Mouse (Mus musculus) monocyte, adult 5-6 weeks (primary cell): ENCODE measurements around the gene Ephb1. TPM values are rescaled to one million over a fixed set of nuclear protein-coding genes. Genes with fewer than 3 reads are reported as not detected.

Source experiments
- ATAC-seq: fragments of 153-309, 156-312 bp; replicated peaks from 2 replicates; pipeline ENCODE4 v1.8.0; 2017; ENCODE audit warnings: mild to moderate bottlenecking; ENCODE audit not compliant: low TSS enrichment, insufficient number of reproducible peaks, severe bottlenecking, poor library complexity, low FRiP score
- total RNA-seq: library from RNA; stranded (forward); fragments of 200-1000, 200-491, 200-594 nt; gene quantifications from 3 replicates; pipeline ENCODE4 v1.2.3, GENCODE M21; 2017

Gene Ephb1
- total RNA-seq, 1 experiment from 2014 or later: not detected

DNA sequence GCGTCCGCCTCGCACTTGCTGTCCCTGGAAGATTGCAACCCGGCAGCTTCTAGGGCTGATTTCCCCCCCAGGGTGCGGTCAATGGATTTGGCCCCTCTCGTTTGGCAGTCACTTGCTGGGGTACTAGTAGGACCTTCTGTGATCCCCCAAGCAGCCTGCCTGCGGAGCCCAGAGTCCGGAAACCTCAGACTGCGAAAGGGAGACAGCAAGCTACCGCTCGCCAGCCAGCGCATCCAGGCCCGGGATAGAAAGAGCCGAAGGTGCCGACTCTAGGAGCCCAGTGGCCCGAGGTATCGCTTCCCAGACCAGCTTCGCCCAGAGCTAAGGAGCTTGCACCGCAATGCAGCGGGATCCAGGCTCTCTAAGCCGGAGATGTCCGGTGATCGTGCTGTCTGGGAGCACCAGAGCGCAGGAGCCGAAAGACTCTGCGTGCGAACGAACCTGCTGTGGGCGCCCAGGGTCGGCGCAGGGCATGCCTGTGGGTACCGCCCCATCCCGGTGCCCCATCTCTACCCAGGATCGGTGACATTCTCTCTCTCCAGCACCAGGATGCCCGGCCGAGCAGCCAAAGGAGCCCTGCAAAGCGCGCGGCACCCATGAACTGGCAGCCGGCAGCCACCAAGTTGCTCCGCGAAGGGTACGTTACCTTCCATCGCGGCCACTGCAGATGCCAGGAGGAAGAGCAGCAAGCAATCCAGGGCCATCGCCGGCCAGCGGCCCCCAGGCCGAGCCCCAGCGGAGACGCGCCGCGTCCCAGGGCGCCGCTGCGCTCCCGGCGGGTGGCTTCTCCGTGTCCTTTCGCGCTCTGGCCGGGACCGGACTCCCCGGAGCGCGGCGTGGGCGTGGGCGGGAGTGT is 629 bp downstream of the Ephb1 start:
- no peak for ATAC-seq

DNA sequence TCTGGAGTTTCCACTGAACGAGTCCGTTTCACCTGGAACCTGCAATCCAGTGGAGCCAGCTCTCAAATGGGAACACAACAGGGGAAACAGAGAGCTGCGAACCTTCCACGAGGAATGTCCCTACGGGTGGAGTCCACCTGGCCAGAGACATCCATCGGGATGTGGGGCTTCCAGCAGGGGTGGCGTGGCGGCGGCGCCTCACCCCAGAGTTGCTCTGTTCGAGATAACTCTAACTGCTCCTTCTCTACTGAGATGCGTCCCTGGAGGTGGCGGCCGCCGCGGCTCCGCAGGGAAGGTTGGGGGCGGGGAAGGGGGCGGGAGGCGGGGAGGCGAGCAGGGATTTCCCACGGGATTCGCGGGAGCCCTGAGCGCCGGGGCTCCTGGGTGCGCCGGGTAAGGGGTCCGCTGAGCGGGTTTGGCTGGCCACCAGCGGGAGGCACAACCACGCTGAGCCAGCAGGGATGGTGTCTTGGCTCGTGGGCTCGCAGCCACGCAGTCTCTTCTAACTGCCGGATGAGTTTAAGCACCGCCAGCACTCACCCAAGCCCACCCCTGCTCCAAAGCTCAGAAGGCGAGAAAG is 1.3 kb downstream of the Ephb1 start:
- ATAC-seq: no peak

DNA sequence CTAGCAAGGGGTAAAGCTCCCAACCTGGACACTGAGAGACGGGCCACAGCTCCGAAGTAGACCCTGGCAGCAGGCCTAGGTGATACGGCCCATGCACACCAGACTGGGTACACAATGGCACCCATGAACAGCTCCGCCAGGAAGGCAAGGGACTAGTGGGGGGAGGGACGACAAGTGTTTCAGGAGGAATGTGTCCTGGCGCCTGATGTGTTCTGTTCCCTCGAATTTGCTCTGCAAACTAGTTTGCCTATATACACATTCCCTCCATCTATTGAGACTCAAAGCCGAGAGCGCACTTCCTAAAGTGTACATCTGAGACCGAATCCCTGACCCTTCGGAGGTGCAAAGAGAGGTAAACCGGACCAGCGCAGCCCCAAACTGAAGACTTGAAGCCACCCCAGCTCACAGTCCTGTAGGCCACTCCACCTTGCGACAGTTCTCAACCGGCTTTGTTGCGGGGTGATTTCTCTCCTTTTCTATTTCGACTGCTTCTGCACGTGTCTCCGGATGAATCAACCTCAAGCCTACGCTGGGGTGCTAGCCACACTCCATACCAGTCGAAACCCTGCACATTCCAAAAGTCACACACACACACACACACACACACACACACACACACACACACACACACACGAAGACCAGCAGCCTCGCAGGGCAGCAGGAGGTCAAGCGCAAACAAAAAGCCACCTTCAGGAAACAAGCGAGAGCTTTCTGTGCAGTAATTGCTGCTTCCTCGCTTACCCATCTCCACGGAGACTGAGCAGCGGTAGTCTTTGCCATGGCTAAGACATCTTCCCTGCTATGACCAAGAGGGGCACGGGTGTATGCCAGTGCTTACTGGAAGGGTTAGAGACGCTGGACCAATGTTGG is 2.1 kb downstream of the Ephb1 start:
- ATAC-seq: no peak

DNA sequence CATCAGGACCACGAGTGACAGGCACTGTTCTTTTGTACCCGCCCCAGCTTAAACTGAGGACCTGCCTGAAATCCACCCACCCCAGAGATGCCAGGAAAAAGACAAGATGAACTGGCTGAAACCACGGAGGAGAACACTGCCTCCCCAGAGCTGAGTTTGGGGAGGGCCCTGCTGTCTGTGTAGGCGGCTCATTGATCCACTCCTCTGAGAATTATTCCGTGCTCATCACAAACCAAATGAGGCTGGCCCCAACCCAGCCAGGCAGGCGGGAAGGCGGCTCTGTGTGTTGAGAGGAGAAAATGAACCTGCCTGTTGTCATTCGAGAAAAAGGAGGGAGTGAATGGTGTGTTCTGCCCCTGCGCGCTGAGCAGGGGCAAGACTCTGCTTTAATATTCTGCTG is 2.8 kb downstream of the Ephb1 start:
- no peak for ATAC-seq

DNA sequence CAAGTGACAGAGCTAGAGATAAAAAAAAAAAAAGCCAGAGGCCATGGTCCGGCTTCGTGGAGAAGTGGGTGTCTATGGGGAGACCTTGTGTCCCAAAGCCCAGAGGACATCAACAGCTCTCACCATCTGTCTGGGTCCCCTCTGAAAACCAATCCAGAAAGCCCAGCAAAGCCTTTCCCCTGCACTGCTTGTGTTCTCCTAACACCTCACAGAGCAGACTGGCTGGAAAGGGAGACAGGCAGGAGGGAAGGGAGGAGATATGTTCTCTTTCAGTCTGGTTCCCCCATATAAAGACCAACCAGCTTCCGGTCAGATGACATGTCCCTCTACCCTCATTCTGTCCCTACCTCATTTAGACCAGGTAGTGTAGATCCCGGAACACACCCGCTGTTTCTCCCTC is 3.3 kb downstream of the Ephb1 start:
- ATAC-seq: no peak

DNA sequence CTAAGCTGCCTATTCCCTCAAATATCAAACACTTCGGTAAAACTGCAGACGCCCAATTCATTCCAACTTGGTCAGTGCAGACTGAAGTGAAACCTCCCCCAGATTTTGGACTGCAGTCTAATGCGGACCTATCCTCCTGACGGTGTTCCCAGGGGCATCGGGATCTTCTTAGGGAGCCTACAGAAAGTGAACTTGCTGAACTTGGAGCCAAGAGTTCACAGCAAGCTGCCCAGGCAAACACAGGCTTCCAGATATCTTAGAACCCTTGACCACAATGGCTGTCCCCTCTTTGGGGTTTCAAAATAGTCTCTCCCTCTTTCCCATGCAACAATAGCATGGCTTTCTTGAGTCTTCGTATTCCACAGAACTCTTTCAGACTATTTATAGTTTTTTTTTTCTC is 3.8 kb downstream of the Ephb1 start:
- ATAC-seq: no peak

GRCm38 (mm10) chr9:102350076-102350475 is 4.4 kb downstream of the Ephb1 start:
- no peak for ATAC-seq

DNA sequence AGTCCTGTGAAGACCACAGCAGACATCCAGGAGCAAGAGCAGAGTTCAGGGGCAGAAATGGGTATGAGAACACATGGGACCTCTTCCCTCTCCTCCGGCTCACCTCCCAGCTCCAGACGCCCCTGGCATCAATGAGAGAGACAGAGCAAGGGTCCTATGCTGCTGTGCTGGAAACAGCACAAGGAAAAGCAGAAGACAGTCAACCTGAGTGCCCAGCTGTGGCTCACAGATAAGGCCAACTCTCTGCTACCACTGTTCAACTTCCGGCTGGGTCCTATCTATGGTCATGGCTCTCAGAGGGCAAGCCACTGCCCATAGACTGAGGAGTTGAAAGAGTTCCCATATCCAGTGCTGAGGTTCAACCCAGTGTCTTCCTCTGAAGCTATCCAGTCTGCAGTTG is 7.7 kb downstream of the Ephb1 start:
- no peak for ATAC-seq

DNA sequence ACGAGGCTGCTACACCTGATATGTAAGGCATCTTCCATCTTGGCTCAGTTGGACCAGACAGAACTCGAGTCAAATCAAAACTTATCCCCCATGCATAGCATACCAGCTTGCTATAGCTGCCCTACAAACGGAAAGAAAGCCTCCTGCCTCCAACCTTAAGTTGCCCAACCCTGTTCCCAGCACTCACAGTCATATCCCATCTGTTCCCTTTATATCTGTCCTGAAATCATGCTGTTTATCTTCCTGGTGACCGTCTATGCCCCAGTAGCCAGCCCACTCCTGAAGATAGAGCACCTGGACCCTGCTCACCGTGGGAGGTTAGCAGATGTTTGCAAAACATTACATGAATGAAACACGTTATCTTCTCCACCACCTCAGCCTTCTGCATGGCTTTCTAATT is 9.0 kb downstream of the Ephb1 start:
- no peak for ATAC-seq

DNA sequence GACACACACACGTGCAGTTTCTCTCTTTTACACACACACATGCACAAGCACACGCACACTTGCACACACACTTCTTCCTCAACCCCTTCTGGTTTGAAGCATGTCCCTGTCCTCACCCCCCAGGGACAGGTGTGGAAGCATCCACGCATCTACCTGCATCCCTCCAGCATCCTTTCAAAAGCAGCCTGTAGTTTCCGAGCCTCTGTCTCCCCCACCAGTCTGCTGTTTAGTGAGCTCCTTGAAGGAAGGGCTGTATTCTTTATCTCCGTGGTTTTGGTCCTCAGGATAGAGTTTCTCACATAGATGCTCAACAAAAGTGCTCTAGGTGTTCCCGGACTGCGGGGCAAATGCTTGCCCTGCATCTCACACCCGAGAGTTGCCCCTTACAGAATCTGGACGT is 9.4 kb downstream of the Ephb1 start:
- no peak for ATAC-seq

DNA sequence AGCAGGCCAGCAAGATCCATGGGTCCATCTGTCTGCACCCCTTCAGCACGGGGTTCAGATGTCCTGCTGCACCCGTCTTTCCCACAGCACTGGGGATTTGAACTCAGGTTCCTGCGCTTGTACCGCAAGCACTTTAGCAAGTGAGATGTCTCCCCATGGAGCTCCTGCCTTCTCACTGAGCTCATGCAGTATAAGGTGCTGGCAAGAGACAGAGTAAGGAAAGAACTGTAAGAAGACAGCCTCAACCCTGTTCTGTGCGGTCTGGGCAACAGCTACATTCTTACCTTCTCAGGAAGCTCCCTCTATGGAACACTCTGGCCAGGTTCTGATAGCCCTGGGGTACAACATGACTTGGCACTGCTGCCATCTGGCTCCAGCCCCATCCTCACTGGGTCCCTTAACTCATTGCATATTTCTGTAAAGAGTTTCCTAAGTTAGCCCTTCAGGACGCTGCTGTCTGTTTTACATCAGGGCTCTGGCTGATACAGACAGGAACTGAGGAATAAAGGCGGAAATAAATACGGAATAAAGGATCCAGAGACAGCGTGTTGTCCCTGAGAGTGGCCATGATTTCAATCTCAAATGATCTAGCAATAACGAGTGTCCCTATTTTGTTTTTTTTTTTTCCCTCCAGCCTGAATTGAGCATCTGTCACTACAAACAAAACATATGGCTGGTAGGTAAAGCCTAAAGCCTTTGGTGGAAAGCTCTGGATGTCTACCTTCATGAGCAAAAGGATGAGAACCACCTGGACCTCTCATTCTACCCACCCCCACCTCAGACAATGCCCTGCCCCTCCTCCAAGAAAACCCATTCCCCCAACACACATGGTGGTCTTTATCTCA is 10.2 kb downstream of the Ephb1 start:
- ATAC-seq: no peak

DNA sequence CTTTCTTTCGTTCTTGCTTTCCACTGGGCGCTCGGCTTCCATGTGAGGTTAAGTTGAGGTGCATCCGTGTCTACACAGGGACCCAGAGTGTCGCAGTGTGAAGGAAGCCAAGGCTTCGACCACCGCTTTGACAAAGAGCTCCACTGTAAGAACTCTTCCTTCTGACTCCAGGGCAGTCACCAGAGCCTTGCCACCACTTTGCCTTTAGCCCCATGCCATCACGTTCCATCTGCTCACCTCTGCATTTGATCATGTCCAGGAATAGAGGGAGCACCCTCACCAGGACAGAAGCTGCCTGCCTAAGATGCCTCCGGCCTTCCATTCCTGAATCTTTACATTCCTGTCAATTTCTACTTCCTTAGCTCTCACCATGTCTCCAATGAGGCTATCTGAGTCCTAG is 11.4 kb downstream of the Ephb1 start:
- ATAC-seq: no peak

- ATAC-seq: no peak
Observed at GRCm38 (mm10) chr9:102342026-102342425, 12.5 kb downstream of the Ephb1 start.

DNA sequence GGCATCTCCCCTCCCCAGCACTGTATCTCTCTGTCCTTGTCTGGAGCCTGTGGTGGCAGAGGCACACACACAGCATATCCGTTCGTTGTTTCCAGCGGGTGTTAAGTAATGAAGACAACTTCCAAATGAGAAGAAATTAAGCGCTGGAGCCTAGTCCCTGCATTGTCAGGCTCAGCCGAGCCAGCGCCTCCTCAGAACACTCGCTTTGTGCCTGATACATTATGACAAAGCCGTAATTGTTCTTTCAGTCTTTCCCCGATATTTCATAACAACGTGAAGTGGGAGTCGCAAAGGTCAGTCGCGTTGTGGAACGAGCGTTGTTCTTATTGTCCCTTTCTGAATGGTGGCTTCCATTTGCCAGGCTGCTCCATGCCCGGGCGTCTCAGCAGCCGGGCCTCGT is 13.7 kb downstream of the Ephb1 start:
- no peak for ATAC-seq

- no peak for ATAC-seq
Observed at GRCm38 (mm10) chr9:102335571-102336282, 18.8 kb downstream of the Ephb1 start.

GRCm38 (mm10) chr9:102330266-102331060 is 24.0 kb downstream of the Ephb1 start:
- ATAC-seq: no peak

GRCm38 (mm10) chr9:102327625-102328150 is 26.8 kb downstream of the Ephb1 start:
- no peak for ATAC-seq
